Mouse (Mus musculus) cerebellum, adult 18-20 months (tissue): ENCODE measurements around the gene Gm9970.

ENCODE experiments used
- DNase-seq, 2 experiments: peaks; one replicate each; pipeline ENCODE4 v3.0.0; 2021

Gm9970 gene

GRCm38 (mm10) chr5:31240637-31241521, at the start of gene Gm9970, which contains the start of gene Nrbp1:
TSS of gene Gm9970 (minus strand) at chr5:31241232.
TSS of gene Nrbp1 (plus strand) at chr5:31240864.
- peak; percentile 96 to 97 for DNase-seq

- DNase-seq, result no peak
Observed at GRCm38 (mm10) chr5:31289626-31290230, 48.7 kb upstream of the Gm9970 start.

- no peak for DNase-seq
Observed at GRCm38 (mm10) chr5:31288655-31289054, 47.6 kb upstream of the Gm9970 start.

- DNase-seq, result no peak
Observed at GRCm38 (mm10) chr5:31288225-31288624, 47.2 kb upstream of the Gm9970 start.

GRCm38 (mm10) chr5:31279245-31279988, 38.4 kb upstream of the Gm9970 start:
- no peak for DNase-seq

- no peak for DNase-seq
Observed at GRCm38 (mm10) chr5:31273018-31273417, 32.0 kb upstream of the Gm9970 start.

GRCm38 (mm10) chr5:31267686-31268085, 26.7 kb upstream of the Gm9970 start:
- DNase-seq, result no peak

GRCm38 (mm10) chr5:31266101-31266500, 25.1 kb upstream of the Gm9970 start:
- DNase-seq, result peak; percentile 38 to 54

GRCm38 (mm10) chr5:31257616-31258015, 16.6 kb upstream of the Gm9970 start:
- no peak for DNase-seq

GRCm38 (mm10) chr5:31255971-31256370, 14.9 kb upstream of the Gm9970 start:
- DNase-seq, result no peak

- no peak for DNase-seq
Observed at GRCm38 (mm10) chr5:31255381-31255780, 14.3 kb upstream of the Gm9970 start.

- no peak for DNase-seq
Observed at GRCm38 (mm10) chr5:31254901-31255300, 13.9 kb upstream of the Gm9970 start.

GRCm38 (mm10) chr5:31254452-31254851, 13.4 kb upstream of the Gm9970 start:
- DNase-seq, result no peak

- no peak for DNase-seq
Observed at GRCm38 (mm10) chr5:31253806-31254205, 12.8 kb upstream of the Gm9970 start.

GRCm38 (mm10) chr5:31252795-31253545, 11.9 kb upstream of the Gm9970 start:
- DNase-seq, result no peak

GRCm38 (mm10) chr5:31252151-31252550, 11.1 kb upstream of the Gm9970 start:
- no peak for DNase-seq

- peak; percentile 22 to 42 for DNase-seq
Observed at GRCm38 (mm10) chr5:31251541-31252101, 10.6 kb upstream of the Gm9970 start, which contains the start of gene Krtcap3. TSS of gene Krtcap3 (plus strand) at chr5:31251691.

GRCm38 (mm10) chr5:31250716-31251115, 9.7 kb upstream of the Gm9970 start:
- DNase-seq, result no peak

GRCm38 (mm10) chr5:31242191-31242590, 1.2 kb upstream of the Gm9970 start:
- DNase-seq, result no peak

- DNase-seq, result no peak
Observed at GRCm38 (mm10) chr5:31241522-31242034, 546 bp upstream of the Gm9970 start.

GRCm38 (mm10) chr5:31226641-31227040, 14.4 kb downstream of the Gm9970 start:
- no peak for DNase-seq

GRCm38 (mm10) chr5:31222696-31223095, 18.3 kb downstream of the Gm9970 start:
- no peak for DNase-seq
